Mouse (Mus musculus): ENCODE measurements around the gene Lrp6.
A peak's percentile ranks its signal among the peaks of the same experiment; 100 is the strongest.

DNA sequence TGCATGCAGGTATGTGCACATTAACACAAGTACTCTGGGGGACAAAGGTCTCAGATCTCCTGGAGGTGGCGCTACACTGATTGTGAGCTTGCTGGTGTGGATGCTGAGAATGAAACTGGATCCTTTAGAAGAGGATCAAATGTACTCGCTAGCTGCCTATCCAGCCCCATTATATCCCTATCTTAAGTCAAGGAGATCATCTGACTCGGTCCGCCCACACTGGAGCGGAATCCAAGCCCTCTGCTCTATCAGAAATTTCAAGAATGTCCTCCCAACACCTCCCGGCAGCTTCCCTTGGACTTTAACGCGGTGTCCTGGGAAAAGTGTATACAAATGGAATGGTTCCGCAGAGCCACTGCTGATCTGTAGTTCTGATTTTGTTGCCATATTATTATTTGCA is 77.1 kb downstream of the Lrp6 start:
- no peak for TF ChIP-seq EP300 (IDR thresholded peaks at IDR 0.05; ENCODE audit: low read depth)
- 0 out of 2 replicates have a peak, but pooled peaks have one; percentile 6 for TF ChIP-seq CTCF (IDR thresholded peaks at IDR 0.05; ENCODE audit: low read depth)
